Mouse (Mus musculus) CD4-positive helper T cell, adult 2 months (primary cell): ENCODE measurements around the gene Bend3.
A peak's percentile ranks its signal among the peaks of the same experiment; 100 is the strongest.

Experiments
- DNase-seq: peaks from one replicate; pipeline ENCODE4 v3.0.0-alpha.2; 2012; ENCODE audit warnings: low read depth, missing footprints, low spot score

Bend3 gene

DNA sequence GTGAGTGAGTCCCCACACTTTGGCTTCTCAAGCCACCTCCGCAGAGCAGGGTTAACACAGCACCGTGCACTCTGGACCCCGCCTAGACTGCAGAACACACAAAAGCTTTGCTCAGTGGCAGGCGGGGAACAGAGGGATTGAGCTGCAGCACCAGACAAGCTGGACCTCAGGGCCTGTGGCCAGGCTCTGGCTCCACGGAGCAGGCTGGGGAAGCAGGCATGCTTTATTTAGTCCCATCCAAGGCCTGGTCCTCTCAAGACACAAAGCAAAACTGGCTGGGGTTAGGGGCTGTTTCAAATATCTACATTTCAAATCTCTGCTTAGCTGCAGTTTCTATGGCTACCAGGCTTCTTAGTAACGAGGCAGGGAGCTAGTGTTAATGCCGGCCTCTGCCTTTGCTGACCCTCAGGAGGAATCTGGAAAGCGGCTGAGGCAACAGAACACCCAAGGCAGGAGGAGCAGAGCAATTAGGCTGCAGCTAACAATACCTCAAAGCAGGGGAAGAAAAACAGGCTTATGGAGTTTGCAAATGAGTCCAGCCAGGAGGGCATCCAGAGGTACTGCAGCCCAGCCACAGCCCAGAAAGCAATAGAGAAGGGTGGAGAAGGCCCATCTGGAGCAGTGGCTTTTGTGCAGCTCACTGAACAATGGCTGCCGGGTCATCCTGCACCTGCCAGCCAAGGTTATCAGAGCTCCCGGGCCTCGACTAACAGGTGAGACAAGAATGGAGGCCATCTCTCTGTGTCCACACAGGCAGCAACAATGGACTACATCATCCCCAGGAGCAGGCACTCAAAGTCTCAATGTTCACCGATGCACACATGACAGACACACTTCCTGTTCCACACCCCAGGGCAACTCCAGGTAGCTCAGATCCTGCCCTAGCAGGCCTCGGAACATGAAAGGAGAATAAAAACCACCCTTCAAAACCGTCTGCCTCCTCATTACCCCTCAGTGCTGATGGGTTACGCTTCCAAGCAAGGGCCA is 48.9 kb downstream of the Bend3 start:
- no peak for DNase-seq

DNA sequence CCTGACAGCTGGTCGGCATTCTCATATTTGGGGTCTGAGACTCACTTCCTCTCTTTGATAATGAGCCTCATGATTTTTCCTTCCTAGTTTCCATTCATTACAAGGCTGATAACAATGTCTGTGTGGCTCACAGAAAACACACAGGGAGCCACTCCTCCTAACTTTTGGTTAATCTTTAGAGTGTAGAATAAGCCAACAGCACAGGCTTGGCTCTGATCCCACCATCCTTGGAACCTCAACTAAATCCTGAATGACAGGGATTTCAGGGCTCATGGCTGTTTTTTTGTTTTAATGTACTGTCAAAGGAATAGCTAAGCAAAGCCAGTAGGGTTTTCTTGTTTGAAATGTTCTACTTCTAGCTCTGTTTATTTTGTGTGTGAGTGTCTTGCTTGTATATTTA is 55.8 kb downstream of the Bend3 start:
- DNase-seq = no peak

DNA sequence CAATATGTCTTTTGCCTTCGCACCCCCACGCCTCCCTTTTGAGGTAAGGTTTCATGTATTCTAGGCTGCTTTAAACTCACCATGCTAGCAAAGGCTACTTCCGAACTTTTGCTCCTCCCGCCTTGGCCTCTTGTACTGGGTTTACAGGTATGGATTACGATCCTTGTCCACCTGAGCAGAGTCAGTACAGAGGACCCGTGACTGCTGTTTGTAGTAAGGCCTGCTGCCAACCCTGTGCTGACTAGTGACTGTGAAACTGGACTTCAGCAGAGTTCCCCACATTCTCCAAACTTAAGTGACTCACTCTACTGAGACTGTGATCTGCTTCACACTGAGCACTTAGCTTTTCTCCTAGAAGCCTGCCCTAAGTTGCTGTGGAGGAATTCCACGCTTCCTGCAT is 59.0 kb downstream of the Bend3 start:
- no peak for DNase-seq

GRCm38 (mm10) chr10:43538831-43539230 is 60.2 kb downstream of the Bend3 start:
- no peak for DNase-seq

DNA sequence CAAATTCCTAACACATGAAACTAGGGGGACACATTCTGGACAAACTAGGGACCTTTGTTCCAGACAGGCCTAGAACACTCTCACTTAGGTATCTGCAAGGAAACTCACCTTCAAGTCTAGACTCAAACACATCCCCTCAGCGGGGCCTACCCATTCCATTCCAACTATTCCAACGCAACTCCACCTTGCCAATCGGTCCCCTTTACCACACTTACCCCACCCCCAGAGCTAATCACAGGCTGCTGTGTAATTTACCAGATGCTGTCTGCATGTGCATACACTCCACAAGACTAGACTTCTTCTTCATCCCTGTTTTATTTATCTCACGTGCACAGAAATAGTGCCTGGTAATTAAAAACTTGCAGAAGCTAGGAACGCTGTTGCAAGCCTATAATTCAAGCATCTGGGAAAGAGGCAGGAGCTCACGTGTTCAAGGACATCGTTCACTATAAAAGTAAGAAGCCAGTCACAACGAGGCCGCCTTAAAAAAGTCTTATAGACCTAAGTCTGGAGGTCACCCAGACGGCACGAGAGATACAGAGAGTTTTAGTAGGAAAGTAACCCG is 61.2 kb downstream of the Bend3 start:
- DNase-seq = peak; percentile 2

DNA sequence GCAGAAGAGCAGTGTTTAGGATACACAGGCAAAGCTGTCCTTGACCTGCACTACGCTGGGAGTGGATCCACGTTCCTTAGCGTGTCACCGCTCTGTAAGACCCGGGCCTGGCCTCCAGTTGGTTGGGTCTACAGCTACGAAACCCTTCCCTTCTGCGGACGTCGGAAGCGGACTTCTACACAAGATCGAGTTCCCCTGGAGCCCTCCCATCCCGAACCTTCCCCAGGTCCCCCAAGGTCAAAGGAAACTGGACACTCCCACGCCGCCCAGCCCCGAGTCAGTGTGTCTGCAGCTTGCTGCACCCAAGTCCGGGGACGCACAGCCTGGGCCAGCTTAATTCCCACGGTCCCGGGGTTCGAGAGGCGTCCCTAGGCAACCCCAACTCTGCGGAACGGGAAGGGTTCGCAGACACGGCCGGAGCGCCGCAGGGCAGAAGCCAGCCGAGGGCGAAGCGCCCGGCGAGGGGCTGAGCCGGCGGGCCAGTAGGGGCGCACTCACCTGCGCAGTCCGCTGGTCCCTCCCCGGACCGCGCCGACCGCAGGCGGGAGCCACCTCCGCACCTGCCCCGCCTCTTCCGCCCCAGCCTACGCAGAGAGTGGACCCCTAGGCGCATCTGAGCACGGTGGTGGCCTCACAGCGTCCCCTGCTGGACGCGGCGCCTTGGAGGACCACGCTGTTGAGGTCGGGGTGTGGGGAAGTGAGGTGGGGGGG is 62.0 kb downstream of the Bend3 start, which contains the start of gene 1700021F05Rik:
Gene 1700021F05Rik, minus strand, starts transcription at position 553 of the 711 bp plus-strand sequence.
- peak; percentile 96 for DNase-seq

DNA sequence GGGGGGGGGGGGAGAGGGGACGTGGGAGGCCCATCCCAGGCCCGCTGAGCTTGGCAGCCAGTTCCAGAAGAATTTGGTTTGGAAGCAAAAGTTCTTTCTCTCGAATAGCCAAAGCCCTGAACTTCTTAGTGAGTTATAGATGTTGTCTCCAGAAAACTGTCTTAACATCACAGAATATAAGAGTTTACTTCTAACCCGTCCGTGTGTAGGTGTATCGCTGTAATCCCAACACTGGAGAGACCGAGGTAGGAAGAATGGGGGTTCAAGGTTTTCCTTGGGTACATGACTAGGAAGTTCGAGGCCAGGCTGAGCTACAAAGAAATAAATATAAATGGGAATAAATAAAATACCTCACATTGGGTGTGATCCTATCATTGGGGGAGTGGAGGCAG is 62.5 kb downstream of the Bend3 start:
- DNase-seq = no peak

DNA sequence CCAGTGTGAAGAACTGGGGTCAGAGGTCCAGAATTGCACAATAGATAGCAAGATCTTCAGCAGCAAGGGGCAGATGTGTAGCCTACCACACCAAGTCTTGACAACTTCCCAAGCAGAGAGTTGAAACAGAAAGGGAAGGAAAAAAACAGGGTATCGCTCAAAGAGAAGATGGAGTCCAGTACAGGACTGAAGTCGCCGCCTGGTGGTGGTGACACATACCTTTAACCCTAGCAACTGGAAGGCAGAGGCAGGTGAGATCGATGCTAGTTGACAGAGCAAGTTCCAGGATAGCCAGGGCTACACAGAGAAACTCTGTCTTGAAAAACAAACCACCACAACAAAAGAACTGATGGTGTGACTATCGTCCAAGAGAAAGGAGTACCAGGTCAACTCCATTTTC is 70.8 kb downstream of the Bend3 start:
- no peak for DNase-seq

- no peak for DNase-seq
Measured at GRCm38 (mm10) chr10:43550923-43551322, 72.3 kb downstream of the Bend3 start.

DNA sequence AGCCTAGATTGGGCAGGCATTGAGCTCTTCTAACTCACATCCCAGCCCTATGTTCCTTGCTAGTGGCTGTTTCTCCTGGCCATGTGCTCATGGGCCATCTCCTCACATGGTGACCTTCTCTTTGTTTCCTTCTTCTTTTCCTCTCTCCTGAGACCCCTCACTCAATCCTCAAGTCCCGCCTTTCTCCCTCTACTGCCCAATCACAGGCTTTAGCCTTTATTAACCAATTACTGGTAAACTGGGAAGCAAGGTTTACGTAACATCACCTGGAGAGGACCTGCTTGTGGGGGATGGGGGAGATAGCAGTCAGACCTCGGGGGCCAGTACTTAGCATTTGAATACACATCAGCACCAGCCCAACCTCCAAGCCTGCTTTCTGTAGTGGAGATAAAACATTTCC is 72.8 kb downstream of the Bend3 start:
- no peak for DNase-seq

- no peak for DNase-seq
Measured at GRCm38 (mm10) chr10:43557630-43558165, 79.1 kb downstream of the Bend3 start.

- no peak for DNase-seq
Measured at GRCm38 (mm10) chr10:43559313-43559712, 80.7 kb downstream of the Bend3 start.

GRCm38 (mm10) chr10:43560765-43561164 is 82.1 kb downstream of the Bend3 start:
- DNase-seq = no peak

GRCm38 (mm10) chr10:43561311-43561710 is 82.7 kb downstream of the Bend3 start:
- DNase-seq = no peak
